Mouse (Mus musculus) layer of hippocampus, adult 11-12 months (tissue): ENCODE results near the gene Emc4.

Source experiments
- DNase-seq: peaks from one replicate; pipeline ENCODE4 v3.0.0; 2022; ENCODE audit warnings: low spot score

Emc4 gene

DNA sequence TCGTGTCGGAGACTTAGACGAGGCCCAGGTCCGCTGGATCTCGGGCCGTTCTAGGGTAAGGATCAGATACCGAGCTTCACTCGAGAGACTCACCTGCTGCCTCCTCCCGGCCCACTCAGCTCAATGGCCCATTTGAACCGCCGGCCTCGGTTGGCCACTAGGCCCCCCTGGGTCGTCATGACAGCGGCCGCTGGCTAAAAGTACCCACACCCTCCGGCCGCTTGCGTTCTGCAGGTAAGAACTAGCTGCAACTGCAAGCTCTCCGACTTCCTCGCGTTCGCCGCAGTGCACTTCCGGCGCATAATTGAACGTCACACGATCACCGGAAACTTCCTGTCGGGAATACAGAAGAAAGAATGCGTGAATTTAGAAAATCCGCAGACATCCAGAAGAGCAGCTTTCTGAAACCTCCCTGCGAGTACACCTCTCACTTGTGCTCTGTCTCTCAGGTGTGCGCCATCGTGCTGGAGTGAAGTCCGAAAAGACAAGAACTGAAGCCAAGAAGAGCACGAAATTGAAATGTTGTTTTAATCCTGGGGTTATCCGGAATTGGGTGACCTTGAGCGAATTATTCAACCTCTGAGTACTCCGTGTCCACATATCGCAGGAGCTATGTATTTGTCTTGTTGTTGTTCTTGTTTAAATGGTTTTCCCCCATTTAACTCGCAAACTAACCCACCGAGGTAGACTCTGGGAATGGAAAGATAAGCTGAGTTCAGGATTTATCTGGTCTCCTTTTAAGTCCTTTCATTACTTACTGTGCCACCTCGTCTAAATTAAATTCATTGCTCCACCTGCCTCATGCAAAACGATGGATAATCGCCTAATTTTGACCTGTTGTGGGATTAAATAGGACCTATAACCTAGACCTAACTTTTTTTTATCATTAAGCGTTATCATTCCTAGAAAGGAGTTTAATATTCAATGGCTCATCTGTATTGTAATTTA is at the start of gene Emc4:
Gene Emc4, minus strand, starts transcription at position 302 of the 948 bp plus-strand sequence.
- peak; percentile 90 for DNase-seq

DNA sequence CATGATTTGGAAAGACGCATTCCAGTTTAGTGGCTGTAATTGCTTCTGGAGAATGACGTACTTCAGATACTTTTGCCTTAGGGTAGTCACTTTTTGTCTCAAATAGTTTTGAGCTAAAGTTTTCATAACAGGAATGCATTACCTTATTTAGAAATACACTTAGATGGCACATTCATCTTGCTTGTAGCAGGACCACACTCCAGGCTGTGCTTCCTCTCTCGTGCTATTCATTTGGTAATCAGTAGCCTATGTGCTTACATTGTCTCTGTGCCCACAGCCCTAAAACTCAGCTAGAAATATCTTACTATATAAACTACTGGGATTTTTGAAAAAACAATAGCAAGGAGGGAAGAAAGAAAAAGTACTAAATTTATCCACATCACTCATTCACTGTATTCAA is 39.2 kb upstream of the Emc4 start:
- no peak for DNase-seq

DNA sequence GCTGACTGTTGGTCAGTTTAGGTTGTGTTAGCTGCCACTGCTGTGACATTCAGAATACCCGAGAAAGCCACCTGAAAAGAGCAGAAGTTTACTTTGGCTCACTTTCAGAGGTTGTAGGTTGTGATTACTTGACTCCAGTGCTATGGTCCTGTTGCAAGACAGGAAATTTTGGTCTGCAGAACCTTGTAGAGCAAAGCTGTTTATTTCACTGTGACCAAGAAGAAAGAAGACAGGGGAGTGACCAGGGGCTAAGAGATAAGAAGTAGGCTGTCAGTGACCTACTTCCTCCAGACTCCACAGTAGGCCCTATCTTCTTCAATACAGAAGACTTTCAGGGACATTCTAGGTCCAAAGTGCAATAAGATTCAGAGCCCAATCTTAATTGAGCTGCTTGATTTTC is 28.8 kb upstream of the Emc4 start:
- no peak for DNase-seq

DNA sequence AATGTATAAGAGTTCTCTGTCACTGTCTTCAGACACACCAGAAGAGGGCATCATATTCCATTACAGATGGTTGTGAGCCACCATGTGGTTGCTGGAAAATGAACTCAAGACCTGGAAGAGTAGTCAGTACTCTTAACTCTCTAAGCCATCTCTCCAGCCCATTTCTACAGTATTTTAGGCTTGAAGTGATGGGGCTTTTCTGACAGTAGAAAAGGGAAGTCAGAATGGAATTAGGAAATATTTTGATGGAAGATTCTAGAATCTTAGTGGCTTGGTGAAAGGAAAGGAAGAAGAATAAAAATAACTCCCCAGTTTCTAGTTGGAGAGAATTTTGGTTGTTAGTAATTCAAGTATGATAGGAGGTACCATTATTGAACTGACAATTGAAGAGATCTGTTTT is 26.1 kb upstream of the Emc4 start:
- DNase-seq: no peak

DNA sequence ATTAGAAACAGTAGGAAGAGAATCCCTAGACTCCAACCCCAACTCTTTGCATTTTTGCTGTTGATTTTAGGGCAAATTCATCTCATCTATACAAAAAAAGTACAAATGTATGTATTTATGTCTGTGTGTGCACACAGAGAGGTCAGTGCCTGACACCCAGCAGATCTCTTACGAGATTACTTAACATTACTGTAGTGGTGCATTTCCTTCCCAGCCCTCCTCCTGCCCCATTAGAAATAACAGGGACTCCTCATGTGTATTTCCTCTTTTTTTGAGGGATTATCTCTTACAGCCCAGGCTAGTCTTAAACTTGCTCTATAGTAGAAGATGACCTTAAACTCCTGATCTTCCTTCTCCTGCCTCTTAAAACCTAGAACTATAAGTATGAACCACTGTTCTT is 24.9 kb upstream of the Emc4 start:
- no peak for DNase-seq

DNA sequence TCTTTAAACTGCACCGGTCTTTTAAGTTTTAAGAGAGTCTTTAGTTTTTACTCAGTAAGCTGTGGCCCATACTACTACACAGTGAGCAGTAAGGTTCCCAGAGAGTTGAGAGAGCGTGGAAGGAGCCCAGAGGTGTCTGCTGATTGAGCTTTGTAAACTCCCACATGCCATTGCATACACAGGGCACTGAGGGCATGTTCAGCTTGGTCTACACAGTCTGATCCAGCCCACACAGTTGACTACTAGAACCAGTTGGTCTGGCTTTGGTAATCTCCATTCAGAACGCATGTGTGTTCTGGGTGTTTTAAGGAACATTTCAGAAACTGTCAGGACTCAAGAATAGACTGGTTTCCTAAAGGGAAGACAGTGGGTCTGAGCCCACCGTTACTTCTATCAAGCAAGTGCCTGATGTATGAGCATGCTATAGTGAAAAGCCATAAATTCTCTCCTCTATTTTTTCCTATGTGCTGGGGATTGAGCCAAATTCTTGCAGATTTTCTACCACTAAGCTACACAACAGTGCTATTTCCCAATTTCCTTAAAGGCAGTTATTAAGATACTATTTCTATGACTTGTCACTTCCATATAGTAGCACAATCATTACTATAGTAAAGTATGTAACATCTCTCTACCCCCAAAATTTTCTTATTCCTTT is 23.6 kb upstream of the Emc4 start:
- DNase-seq: no peak

DNA sequence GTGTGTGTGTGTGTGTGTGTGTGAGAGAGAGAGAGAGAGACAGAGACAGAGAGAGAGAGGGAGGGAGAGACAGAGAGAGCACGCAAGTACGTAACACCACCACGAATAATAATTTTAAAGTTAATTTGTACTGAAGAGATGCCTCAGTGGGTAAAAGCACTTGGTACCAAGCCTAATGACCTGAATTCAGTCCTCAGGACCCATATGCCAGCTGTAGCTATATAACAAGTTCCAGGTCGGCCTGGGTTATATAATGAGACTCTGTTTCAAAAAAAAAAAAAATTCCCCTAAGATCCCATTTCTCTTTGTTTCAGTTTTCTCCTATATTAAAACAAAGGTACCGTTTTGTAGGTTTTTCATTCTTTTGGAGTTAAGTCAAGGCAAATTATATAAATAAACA is 23.0 kb upstream of the Emc4 start:
- DNase-seq: no peak

DNA sequence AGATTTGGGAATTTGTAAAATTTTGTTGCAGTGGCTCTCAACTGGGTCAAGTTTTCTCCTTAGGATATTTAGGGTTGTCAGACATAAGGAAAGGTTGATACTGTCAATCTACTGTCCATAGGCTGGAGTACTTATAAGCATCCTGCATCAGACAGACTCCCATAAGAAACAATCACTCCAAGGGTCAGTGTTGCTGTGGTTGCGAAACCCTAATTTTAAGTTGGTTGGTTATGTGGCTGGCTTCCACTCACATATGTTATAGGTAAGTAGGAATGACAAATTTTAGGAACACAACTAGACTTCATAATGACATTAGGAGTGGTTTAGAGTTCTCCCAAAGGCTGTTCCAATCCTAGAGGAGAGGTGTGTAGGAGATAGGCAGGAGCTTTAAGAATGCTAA is 13.4 kb upstream of the Emc4 start:
- no peak for DNase-seq

DNA sequence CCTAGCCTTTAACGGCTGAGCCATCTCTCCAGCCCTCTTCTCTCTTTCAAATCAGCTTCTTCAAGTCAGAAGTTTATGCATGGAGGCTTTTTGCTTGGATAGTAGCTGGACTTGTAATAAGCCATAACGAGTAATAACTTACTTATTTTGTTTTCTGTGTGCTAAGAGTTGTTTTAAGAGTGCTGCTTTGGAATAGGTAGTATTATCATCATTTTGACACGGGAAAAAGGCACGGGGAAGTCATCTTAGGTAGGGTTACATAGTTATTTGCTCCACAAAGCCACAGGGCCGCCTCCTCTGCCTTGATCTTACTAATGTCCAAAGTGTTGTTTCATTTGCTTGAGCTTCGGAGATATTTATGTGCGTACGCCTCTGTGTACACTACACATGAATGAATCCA is 12.3 kb upstream of the Emc4 start:
- no peak for DNase-seq

DNA sequence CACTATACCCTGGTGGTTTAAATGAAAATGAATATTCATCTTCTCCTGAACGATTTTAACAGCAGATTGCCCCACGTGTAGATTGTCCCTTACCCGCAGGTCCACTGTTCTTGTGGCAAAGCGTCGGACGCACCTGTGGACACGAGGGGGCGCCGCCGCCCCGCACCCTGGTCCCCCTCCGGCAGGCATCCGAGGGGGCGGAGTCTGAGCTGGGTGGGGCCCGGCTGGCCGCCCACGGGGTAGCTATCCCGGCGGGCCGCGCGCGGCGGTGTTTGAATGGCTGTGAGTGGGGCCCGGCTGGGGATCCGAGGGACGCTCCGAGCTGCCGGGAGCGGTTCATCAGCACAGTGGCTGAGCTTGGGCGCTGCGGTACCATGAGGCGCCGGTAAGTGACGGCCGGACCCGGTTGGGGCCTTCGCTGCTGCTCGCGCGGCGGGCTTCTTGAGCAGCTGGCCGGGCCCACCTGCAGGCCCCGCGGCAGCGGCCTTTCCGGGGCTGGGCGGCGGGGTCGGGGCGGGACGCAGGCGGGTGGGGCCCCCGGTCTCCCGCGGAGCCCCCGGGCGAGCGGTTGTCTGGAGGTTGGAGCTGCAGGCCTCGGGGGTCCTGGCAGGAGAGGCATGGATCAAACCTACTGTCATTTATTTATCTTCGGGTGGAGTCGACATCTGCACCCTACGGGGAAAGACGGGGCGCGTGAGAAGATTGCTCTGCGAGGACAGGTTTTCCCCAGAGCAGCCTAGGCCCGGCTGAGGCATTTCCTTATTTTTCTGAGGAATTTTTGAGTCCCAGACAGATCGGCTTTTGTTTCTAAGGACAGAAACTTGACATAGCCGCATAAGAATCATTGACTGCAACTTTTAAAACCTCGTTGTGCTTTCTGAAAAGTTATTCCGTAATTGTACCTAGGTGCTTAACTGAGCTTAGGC is 11.4 kb upstream of the Emc4 start, which contains the start of gene Katnbl1:
Gene Katnbl1, plus strand, starts transcription at position 239 of the 926 bp plus-strand sequence.
- peak; percentile 91 for DNase-seq

DNA sequence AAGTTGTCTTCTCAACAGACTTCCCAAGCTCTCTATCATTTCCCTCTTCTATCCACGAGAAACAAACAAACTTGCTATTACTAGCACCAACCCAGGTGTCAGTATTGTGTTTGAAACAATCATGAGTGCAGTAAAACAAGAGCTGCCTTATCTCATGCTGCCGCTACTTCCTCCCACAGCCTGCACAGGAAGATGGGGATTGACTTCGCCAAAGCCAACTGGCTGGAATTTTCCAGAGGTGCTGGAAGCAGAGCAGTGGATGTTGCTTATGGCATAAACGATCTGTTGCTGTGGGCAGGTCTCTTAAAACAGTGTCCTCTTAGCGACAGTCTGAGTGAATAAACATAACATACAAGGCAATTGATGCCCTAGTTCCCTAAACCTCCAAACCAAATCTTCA is 6.8 kb upstream of the Emc4 start:
- no peak for DNase-seq

DNA sequence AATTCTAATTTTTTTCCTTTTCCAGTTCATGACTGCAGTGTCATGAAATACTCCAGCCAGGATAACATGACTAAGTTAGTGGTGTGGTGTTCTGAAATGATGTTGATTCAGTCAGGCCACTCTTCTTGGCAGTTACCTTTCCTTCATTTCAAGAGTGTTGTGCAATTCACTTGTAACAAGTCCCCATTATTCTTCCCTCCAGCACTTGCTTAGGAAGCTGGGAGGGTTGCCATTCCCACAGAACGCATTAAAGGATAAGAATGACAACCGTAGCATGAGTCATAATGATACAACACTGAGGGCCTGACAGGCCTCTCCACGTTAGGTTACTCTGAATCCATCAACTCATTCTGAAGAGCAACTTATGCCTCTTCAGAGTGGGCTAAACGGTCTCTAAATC is 5.3 kb upstream of the Emc4 start:
- DNase-seq: no peak

DNA sequence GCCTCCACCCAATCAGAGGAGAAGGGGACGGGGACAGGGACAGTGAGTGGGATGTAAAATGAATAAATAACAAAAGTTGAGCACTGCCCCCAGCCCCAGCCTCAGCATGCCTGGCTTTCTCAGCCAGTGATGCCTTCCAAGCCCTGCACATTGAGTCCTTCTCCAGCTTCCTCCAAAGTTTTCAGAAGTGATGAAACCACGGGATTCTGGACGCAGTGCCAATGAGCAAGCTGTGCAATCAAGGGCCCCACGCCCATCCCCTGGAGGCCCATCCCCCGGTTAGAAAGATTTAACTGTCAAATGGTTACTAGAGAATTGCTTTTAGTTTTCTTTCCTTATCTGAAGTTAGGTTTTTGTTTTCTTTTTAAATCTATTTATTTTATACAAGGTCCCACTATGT is 2.1 kb upstream of the Emc4 start:
- DNase-seq: no peak

DNA sequence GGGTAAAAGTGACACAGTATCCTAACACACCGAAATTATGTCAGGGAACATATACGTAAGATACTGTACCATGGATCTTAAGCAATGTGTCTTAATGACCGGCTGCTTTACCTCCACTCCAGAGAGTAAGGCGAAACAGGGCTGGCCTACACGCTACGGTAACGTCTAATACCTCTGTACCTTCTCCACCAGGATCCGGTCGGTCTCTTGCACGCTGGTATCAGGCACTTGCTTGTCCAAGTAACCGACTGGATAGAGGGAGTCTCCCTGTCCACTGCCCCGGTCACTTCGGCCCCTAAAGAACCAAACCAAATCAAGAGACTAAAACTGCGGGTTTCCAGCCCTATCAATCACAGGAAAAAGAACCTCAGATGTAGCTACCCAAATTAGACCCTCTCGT is 605 bp downstream of the Emc4 start:
- no peak for DNase-seq

DNA sequence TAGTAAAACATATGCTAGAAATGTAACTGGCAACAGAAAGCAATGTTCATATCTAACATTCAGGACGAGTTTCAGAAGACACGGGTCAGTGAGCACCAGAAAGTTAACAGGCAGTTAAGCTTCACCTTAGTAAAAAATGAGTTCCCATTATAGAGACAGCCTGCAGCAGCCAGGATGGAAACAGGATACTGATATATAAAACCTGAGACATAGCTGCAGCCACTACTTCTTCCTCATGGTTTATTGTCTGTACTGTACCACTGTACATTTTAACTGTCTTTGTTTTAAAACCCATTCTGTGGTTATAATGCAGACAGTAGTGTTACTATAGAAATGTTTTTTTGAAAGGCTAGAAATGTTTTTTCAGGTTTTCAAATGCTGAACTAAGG is 7.1 kb downstream of the Emc4 start:
- DNase-seq: no peak

DNA sequence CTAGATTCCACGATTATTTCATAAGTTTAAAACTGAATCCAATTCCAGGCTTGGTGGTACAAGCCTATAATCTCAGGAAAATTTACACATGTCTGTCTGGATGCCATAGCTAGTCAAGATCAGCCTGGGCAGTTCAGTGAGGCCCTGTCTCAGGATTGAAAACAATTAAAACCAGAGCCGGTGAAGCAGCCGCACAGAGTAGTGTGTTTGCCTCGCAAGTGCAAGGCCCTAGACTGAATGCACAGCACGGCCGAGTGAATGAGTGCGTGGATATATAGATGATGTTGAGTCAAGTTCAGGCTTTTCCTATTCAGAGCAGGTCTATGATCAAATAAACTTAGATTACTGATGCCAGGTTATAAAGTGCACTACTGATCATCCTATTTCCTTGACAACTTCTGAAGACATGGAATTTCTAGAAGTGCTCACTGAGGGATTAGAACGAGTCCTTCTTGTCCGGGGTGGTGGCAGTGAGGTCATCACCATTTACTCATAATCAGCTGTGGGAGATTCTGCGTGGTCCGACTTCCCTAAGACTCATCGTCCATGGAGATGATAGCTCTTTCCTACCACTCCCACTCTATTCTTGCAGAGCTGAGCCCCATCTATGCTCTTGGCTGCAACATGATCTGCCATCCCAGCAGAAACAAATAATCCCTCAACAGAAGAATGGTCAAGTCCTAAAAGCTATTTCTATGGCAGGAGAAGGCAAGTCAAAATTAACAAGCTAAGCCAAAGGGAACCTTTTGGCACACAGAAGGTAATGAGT is 7.6 kb downstream of the Emc4 start:
- DNase-seq: no peak

DNA sequence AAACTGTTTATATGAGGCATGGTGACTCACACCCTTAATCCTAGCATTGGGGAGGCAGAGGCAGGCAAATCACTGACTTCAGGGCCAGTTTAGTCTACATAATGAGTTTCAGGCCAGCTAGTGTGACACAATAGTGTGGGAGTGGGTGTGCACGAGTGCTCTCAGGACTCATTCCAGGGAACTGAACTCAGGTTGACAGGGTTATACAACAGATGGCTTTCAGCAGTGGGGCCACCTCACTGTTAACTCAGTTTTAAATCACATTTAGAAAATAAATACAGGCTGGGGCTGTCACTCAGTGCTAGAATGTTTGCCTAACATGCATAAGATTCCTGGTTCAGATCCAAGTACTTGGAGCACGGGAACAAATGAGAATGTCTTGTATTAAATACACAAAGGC is 8.2 kb downstream of the Emc4 start:
- no peak for DNase-seq

DNA sequence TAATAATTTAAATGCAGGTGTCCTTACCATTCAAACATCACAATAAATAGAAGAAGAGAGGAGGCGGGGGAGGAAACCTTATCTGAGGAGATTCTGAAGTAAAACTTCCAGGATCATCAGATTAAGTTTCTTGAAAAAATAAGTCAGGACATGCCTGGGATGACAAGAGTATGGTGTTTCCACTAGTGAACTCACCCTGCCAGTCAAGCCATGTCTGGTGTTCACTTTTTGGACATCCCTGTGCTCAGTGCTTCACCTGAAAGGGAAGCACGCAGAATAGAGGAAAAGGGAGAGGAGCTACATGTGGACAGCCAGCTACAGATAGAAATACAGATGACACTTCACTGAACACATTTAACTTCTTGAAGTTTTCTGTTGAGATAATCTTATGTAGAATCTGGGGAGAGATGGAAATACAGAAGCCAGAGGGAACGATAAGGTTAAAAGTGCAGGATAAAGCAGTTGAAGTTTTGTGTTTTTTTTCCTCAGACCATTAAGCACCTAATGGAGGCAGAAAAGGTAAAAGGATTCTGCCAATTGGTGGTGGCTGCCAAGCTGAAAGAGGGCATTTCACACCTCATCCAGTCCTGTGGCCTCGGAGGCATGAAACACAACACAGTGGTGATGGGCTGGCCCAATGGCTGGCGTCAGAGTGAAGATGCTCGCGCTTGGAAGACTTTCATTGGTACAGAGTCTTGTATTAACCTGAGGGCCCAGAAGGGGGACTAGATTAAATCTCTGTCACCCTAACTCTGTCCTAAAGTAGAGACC is 14.0 kb downstream of the Emc4 start:
- no peak for DNase-seq

DNA sequence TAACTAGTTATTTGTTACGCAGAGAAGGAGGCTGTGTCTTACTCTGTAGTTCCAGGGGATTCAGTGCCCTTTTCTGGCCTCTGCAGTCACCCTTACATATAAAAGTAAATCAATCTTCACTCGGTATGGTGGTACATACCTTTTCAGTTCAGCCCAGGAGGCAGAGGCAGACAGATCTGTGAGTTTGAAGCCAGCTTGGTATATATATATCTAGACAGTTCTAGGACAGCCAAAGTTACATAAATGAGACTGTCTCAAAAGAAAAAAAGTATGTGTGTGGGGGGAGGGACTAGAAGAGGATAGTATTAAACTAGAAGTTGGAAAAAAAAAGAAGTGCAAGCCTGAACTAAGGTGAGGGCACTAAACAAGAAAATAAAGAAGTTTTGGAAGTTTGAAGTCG is 19.6 kb downstream of the Emc4 start:
- no peak for DNase-seq

DNA sequence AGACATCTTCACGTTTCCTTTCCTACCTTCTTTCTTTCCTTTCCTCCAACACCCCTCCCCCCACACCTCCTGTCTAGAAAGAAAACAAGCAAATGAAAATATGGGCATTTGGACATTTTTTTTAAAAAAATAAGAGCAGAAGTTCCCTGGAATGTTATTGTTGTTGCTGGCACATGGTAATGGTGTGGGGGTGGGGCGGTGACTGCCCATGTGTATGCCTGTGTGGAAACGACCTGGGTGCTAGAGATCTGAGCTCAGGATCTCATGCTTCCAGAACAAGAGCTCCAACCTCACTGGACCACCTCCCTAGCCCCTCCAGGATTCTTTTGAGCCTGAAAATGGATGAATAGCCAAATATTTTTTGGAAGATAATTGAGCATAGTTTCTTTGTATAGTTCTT is 26.7 kb downstream of the Emc4 start:
- DNase-seq: no peak

DNA sequence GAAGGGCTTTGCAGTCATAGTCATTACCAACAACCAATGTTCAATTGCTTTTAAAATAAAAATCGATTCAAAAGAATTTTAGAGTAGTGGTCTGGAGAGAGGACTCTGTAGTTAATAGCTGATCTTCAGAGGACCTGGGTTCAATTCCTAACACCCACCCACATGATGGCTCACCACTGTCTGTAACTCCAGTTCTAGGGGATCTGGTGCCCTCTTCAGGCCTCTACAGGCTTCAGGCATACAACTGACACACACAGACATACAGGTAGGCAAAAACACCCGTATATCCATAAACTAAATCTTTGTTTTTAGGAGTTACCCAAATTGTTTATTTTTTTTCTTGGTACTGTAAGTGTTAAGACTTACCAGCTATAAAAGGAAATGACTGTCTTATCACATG is 28.1 kb downstream of the Emc4 start:
- DNase-seq: no peak
